Mouse (Mus musculus): Measurements from ENCODE around the gene Emc9. TPM values are rescaled to one million over a fixed set of nuclear protein-coding genes. Genes with fewer than 3 reads are reported as not detected.

The Emc9 gene
- polyA plus RNA-seq, 1 experiment: 3.5 TPM

- H3K9me3 ChIP-seq (ENCODE audit: control insufficient read depth, low read length): no peaks in the 10 kb centered on the region
- TF ChIP-seq TAL1 (IDR thresholded peaks at IDR 0.05; ENCODE audit: low read length): no peak
- no peak for TF ChIP-seq GATA1 (IDR thresholded peaks at IDR 0.05; ENCODE audit: low read length)
- peak overlapping the region; percentile 97 for H3K4me3 ChIP-seq (replicated peaks)
- H3K4me1 ChIP-seq (ENCODE audit: control insufficient read depth): peaks cover 57% of the 10 kb centered on the region
- no peaks in the 10 kb centered on the region for H3K27me3 ChIP-seq (ENCODE audit: control insufficient read depth)
- peaks cover 60% of the 10 kb centered on the region for H3K36me3 ChIP-seq (ENCODE audit: control insufficient read depth)
Observed at GRCm38 (mm10) chr14:55592226-55592625, 7.1 kb upstream of the Emc9 start.

DNA sequence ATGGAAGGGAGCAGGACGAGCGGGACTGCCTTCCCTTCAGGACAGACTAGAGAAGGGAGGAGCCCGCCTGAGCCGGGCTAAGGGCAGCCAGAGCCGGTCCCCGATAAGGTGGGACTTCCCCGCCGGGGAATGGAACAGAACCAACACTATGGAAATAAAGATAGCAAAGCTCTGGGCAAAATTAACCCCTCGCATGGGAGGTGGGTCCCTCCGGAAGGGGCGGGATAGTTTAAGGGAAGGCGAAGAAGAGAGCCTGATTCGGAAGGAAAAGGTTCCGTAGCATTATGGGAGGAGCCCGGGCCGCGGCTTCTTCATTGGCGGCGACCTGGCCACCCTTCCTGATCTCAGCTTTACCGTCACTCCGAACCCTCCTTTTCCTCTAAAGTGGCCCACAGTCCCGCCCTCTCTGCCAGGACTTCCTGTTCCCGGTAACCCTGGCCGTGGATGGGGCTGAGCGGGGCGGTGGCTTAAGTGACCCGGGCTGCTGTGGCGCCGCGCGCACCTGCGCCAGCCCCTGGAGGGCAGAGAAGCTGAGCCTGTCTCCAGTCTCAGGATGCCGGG is 6.3 kb upstream of the Emc9 start, which contains the start of gene Rnf31:
Gene Rnf31, plus strand, starts transcription at position 378 of the 561 bp plus-strand sequence.
- H3K36me3 ChIP-seq (ENCODE audit: control insufficient read depth): peaks cover 55% of the 10 kb centered on the region

DNA sequence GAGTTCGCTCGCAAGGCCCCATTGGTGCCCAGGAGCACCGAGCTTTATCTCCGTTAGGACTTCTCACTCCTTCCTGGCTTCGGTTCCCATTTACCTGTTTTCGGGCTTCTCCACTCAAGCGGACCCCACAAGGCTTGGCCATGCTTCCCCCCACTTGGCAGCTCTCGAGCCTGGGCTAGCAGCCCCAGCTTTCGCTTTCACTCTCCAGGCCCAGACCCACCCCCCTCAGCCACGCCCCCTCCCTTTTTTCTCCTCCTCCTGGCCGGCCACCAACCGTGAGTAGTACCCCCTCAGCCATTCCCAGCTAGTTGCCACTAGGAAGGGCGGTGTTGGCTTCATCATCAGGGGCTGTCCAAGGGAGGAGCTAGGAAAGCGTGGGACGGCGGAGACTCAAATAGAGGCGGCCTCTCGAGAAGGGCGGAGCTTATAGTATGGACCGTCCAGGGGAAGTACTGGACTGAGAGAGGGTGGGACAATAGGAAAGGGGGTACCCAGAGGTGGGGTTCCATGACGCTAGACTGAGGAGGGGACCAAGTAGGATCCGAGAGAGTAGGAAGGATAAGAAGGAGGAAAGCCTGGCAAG is 5.7 kb upstream of the Emc9 start, which contains the start of gene Psme2:
Gene Psme2, minus strand, starts transcription at position 366 of the 583 bp plus-strand sequence.
- H3K27me3 ChIP-seq (ENCODE audit: control insufficient read depth): no peaks in the 10 kb centered on the region
- H3K4me1 ChIP-seq (ENCODE audit: control insufficient read depth): peaks cover 71% of the 10 kb centered on the region
- H3K36me3 ChIP-seq (ENCODE audit: control insufficient read depth): peaks cover 49% of the 10 kb centered on the region

More for the DNA sequence above, 6.3 kb upstream of the Emc9 start, which contains the start of gene Rnf31:
- H3K4me3 ChIP-seq (replicated peaks): peak within 1 kb of the TSS; percentile 97
- TF ChIP-seq GATA1 (IDR thresholded peaks at IDR 0.05; ENCODE audit: low read length) (no peak), TAL1 (IDR thresholded peaks at IDR 0.05; ENCODE audit: low read length) (no peak)
- no peaks in the 10 kb centered on the region for H3K27me3 ChIP-seq (ENCODE audit: control insufficient read depth)
- H3K9me3 ChIP-seq (ENCODE audit: control insufficient read depth, low read length): no peaks in the 10 kb centered on the region
- H3K4me1 ChIP-seq (ENCODE audit: control insufficient read depth): peaks cover 66% of the 10 kb centered on the region

DNA sequence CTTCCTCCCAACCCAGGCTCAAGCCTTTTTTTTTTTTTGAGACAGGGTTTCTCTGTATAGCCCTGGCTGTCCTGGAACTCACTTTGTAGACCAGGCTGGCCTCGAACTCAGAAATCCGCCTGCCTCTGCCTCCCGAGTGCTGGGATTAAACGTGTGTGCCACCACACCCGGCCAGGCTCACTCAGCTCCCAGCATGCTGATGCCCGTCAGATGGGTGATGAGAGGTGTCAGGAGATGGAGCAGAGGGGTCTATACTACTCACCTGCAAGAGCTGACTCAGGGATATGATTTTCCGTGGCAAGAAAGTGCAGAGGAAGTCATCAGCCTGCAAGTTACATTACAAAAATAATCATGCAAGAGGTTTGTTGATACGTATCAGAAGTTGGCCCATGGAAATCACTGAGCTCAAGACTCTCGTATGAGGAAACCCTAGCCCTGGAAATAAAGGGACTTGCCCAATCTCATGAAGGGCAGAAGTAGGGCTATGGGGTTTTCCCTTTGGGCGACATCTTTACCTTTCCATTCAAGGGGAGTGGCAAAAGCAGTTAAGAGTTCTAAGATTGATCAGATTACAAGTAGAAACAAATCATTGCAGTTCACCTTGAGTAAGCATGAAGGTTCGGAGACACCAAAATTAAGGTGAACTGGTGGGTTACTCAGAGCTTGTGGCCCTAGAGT is 4.8 kb upstream of the Emc9 start:
- TF ChIP-seq TAL1 (IDR thresholded peaks at IDR 0.05; ENCODE audit: low read length) (no peak), GATA1 (IDR thresholded peaks at IDR 0.05; ENCODE audit: low read length) (no peak)
- Histone ChIP-seq H3K27me3 (ENCODE audit: control insufficient read depth) (no peaks in the 10 kb centered on the region), H3K4me1 (ENCODE audit: control insufficient read depth) (peaks cover 79% of the 10 kb centered on the region), H3K9me3 (ENCODE audit: control insufficient read depth, low read length) (no peaks in the 10 kb centered on the region), H3K36me3 (ENCODE audit: control insufficient read depth) (peaks cover 40% of the 10 kb centered on the region), H3K4me3 (replicated peaks) (peak overlapping the region; percentile 97)

More for the DNA sequence above, 5.7 kb upstream of the Emc9 start, which contains the start of gene Psme2:
- H3K4me3 ChIP-seq (replicated peaks): peak within 1 kb of the TSS; percentile 97
- H3K9me3 ChIP-seq (ENCODE audit: control insufficient read depth, low read length): no peaks in the 10 kb centered on the region
- TF ChIP-seq GATA1 (IDR thresholded peaks at IDR 0.05; ENCODE audit: low read length) (no peak), TAL1 (IDR thresholded peaks at IDR 0.05; ENCODE audit: low read length) (no peak)

DNA sequence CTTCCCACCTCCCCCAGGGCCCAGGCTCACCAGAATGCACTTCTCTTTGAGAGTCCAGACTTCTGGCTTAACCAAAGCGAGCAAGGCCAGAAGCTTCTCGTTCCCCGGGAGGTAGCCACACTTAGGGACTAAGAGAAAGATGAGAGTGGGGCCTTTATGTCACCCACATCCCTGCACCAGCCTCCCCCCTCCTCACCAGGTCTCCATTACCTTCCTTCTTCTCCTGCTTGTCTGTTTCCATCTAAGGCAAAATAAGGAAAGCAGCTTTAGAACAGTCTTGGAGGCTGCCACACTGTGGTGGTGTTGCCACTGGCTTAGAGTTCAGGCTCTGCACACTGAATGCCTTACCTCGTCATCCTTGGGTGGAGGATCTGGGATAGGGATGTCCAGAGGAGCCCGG is 4.2 kb upstream of the Emc9 start:
- no peaks in the 10 kb centered on the region for H3K27me3 ChIP-seq (ENCODE audit: control insufficient read depth)
- no peak overlapping the region for H3K4me3 ChIP-seq (replicated peaks)
- peaks cover 34% of the 10 kb centered on the region for H3K36me3 ChIP-seq (ENCODE audit: control insufficient read depth)
- TF ChIP-seq GATA1 (IDR thresholded peaks at IDR 0.05; ENCODE audit: low read length) (no peak), TAL1 (IDR thresholded peaks at IDR 0.05; ENCODE audit: low read length) (no peak)
- no peaks in the 10 kb centered on the region for H3K9me3 ChIP-seq (ENCODE audit: control insufficient read depth, low read length)
- peaks cover 82% of the 10 kb centered on the region for H3K4me1 ChIP-seq (ENCODE audit: control insufficient read depth)

DNA sequence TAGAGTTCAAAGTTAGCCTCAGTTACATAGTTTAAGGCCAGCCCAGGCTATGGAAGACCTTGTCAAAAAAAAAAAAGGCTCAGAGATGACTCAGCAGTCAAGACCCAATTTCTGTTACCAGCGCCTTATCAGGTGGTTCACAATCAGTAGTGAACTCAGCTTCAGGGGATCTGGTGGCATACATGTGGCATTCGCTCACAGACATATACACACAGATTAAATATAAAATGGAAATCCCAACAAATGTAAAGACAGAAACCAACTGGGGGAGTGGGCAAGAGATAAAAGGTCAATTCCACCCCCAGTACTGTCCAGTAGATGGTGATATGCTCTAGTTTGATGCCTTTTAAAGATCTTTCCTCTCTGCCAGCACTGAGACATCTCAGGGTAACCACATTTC is 1.0 kb upstream of the Emc9 start:
- TF ChIP-seq TAL1 (IDR thresholded peaks at IDR 0.05; ENCODE audit: low read length) (no peak), GATA1 (IDR thresholded peaks at IDR 0.05; ENCODE audit: low read length) (peak; percentile 52)
- Histone ChIP-seq H3K27me3 (ENCODE audit: control insufficient read depth) (no peaks in the 10 kb centered on the region), H3K4me1 (ENCODE audit: control insufficient read depth) (peaks cover 76% of the 10 kb centered on the region), H3K36me3 (ENCODE audit: control insufficient read depth) (peaks cover 36% of the 10 kb centered on the region), H3K4me3 (replicated peaks) (peak overlapping the region; percentile 75), H3K9me3 (ENCODE audit: control insufficient read depth, low read length) (no peaks in the 10 kb centered on the region)

- peaks cover 79% of the 10 kb centered on the region for H3K4me1 ChIP-seq (ENCODE audit: control insufficient read depth)
- H3K36me3 ChIP-seq (ENCODE audit: control insufficient read depth): peaks cover 42% of the 10 kb centered on the region
- TF ChIP-seq GATA1 (IDR thresholded peaks at IDR 0.05; ENCODE audit: low read length): peak; percentile 50
- no peak for TF ChIP-seq TAL1 (IDR thresholded peaks at IDR 0.05; ENCODE audit: low read length)
- no peaks in the 10 kb centered on the region for H3K27me3 ChIP-seq (ENCODE audit: control insufficient read depth)
- no peaks in the 10 kb centered on the region for H3K9me3 ChIP-seq (ENCODE audit: control insufficient read depth, low read length)
- H3K4me3 ChIP-seq (replicated peaks): peak overlapping the region; percentile 75
Observed at GRCm38 (mm10) chr14:55585566-55585960, 461 bp upstream of the Emc9 start.

DNA sequence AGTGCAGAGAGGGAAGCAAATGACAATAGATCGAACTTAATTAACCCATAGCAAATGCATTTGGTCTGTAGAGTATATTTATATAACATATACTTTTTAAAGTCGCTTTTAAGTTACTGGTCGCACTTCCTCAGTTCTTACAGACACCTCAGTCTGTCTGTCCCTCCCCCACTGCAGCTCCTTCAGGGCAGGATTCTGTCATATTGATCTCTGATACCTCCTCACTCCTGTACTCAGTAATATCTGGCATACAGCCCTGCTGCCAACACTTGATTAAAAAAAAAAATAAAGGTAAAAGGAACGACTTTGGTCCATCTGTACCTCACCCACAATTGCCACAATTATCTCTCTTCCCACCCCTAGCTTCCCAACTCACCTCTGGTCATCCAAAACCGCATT is 800 bp downstream of the Emc9 start:
- TF ChIP-seq TAL1 (IDR thresholded peaks at IDR 0.05; ENCODE audit: low read length): no peak
- TF ChIP-seq GATA1 (IDR thresholded peaks at IDR 0.05; ENCODE audit: low read length): no peak
- peak overlapping the region; percentile 75 for H3K4me3 ChIP-seq (replicated peaks)
- no peaks in the 10 kb centered on the region for H3K27me3 ChIP-seq (ENCODE audit: control insufficient read depth)
- H3K4me1 ChIP-seq (ENCODE audit: control insufficient read depth): peaks cover 79% of the 10 kb centered on the region
- H3K36me3 ChIP-seq (ENCODE audit: control insufficient read depth): peaks cover 49% of the 10 kb centered on the region
- no peaks in the 10 kb centered on the region for H3K9me3 ChIP-seq (ENCODE audit: control insufficient read depth, low read length)

DNA sequence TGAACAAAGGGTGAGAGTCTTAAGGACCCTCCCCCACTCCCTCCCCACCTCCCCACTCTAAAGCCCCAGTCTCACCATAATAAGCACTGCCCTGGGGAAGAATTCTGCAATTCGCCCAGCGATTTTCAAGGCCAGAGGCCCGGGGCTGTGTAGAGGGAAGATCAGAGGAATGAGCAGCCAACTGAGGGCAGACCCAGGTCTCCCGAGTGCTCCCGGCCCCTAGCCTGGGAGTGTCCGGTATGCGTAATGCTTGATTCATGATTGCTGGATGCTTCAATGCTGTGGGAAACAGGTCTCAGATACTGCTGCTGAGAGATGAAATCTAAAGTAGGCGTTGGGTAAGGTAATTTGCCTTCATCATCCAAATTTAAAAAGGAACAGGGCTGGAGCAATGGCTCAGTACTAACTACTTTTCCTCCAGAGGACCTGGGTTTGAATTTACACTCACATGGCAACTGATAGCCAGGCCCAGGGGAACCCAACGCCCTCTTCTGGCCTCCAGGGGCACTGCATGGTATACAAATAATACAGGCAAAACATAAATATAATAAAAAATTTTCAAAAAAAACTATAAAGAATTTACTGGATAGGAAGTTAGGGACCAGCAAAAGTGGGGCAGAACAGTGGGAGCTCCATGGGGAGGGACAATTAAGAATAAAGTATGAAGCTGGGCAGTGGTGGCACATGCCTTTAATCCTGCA is 3.0 kb downstream of the Emc9 start:
- TF ChIP-seq GATA1 (IDR thresholded peaks at IDR 0.05; ENCODE audit: low read length) (no peak), TAL1 (IDR thresholded peaks at IDR 0.05; ENCODE audit: low read length) (no peak)
- Histone ChIP-seq H3K9me3 (ENCODE audit: control insufficient read depth, low read length) (no peaks in the 10 kb centered on the region), H3K27me3 (ENCODE audit: control insufficient read depth) (no peaks in the 10 kb centered on the region), H3K4me3 (replicated peaks) (no peak overlapping the region), H3K36me3 (ENCODE audit: control insufficient read depth) (peaks cover 31% of the 10 kb centered on the region), H3K4me1 (ENCODE audit: control insufficient read depth) (peaks cover 81% of the 10 kb centered on the region)

All from erythroblast, embryonic 14.5 days (primary cell).